Mouse (Mus musculus): ENCODE measurements around the gene Fto. TPM values are rescaled to one million over a fixed set of nuclear protein-coding genes. Genes with fewer than 3 reads are reported as not detected.

Fto gene
- total and polyA plus RNA-seq, 3 experiments = 8.4 to 43.2 (median 15.7) TPM

DNA sequence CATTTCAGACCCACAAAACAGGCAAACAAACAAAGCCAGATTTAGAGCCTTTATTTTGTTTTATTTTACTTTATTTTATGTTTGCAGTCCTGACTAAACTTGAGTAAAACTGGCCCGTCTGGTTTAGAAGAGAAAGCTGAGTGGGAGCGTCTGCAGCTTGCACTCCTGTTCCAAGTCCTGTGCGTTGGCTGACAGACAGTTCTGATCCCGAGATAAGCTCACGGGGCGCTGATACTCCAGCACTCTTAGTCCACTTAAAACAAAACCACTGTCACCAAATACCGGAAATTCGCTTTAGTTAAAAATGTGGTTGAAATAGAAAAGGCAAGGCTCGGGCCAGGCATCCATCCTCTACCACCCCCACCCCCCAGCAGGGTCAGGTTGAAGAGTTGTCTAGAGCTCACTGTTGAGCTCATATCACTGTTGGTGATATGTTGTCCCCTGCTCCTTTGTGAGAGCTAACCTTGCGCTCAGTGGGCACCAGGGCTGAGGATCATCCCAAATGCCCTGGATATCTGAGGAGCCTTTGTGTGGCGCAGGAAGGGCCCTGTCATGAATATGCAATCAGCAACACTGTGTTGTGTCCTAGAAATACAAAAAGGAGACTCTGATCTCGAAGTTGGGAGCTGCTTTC is 252.7 kb downstream of the Fto start:
- H3K4me2 ChIP-seq (ENCODE audit: insufficient read depth, low read depth, poor library complexity, severe bottlenecking) = no peak overlapping the region
- H3K27me3 ChIP-seq (replicated peaks) = no peaks in the 10 kb centered on the region
- H3K36me3 ChIP-seq (replicated peaks in 1 of 2; ENCODE audit: control insufficient read depth in 1 of 2, insufficient read depth in 1 of 2, low read length in 1 of 2) = peaks cover 0 to 19% of the 10 kb centered on the region in 2 experiments
- no peak overlapping the region for H3K4me3 ChIP-seq (replicated peaks in 1 of 3; ENCODE audit: low read depth in 2 of 3, low read length in 2 of 3, poor library complexity in 1 of 3)
- no peaks in the 10 kb centered on the region for H3K9me3 ChIP-seq (replicated peaks; ENCODE audit: low read length)
- TF ChIP-seq TCF12 (IDR thresholded peaks at IDR 0.05; ENCODE audit: low read depth, low read length) (no peak), ZKSCAN1 (IDR thresholded peaks at IDR 0.05; ENCODE audit: borderline replicate concordance, low read depth, low read length) (no peak), KAT2A (IDR thresholded peaks at IDR 0.05; ENCODE audit: insufficient replicate concordance, low read length) (no peak), MAZ (IDR thresholded peaks at IDR 0.05; ENCODE audit: low read depth, low read length) (no peak)
- dilution Hi-C loops (cut with MboI; ENCODE audit: extremely low pct_ligation_motif_present, extremely low pct_unique_long_range_greater_than_20kb, low sequenced_read_pairs) (no loop called here), in situ Hi-C loops (cut with MboI; ENCODE audit: low pct_ligation_motif_present, low pct_unique_long_range_greater_than_20kb, low sequenced_read_pairs) (no loop called here)
- no peak overlapping the region for H3K9ac ChIP-seq (ENCODE audit: insufficient read depth, low read depth)
- H3K4me1 ChIP-seq (ENCODE audit: control insufficient read depth in 1 of 2, insufficient read depth in 2 of 2) = no peaks in the 10 kb centered on the region
- no peaks in the 10 kb centered on the region for H3K79me2 ChIP-seq (replicated peaks; ENCODE audit: control insufficient read depth, extremely low read depth, insufficient read depth, poor library complexity, severe bottlenecking)
- no peak for DNase-seq (ENCODE audit: extremely low read depth)
- H3K27ac ChIP-seq (ENCODE audit: insufficient read depth, low read depth) = no peak overlapping the region

DNA sequence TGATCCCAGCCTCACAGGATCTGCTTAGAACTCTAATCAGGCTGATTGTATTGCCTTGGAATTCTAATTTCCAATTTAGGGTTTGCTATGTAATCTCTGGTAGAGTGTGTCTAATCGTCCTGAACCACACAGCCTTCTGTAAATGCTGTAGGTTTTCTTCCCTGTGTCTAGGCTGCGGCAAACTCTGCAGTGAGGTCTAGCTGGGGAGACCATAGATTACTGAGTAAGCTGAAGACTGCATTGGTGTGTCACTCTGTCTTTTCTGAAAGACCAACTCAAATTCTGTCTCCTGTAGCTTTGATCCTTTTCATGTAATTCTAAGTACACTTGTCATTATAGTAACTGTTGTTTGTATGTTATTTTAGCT is 253.2 kb downstream of the Fto start:
- in situ Hi-C loops (cut with MboI; ENCODE audit: low pct_ligation_motif_present, low pct_unique_long_range_greater_than_20kb, low sequenced_read_pairs) (no loop called here), dilution Hi-C loops (cut with MboI; ENCODE audit: extremely low pct_ligation_motif_present, extremely low pct_unique_long_range_greater_than_20kb, low sequenced_read_pairs) (no loop called here)
- Histone ChIP-seq H3K36me3 (replicated peaks in 1 of 2; ENCODE audit: control insufficient read depth in 1 of 2, insufficient read depth in 1 of 2, low read length in 1 of 2) (peaks cover 0 to 19% of the 10 kb centered on the region in 2 experiments), H3K9me3 (replicated peaks; ENCODE audit: low read length) (no peaks in the 10 kb centered on the region), H3K4me3 (replicated peaks in 1 of 3; ENCODE audit: low read depth in 2 of 3, low read length in 2 of 3, poor library complexity in 1 of 3) (no peak overlapping the region), H3K27ac (ENCODE audit: insufficient read depth, low read depth) (no peak overlapping the region), H3K4me2 (ENCODE audit: insufficient read depth, low read depth, poor library complexity, severe bottlenecking) (no peak overlapping the region), H3K79me2 (replicated peaks; ENCODE audit: control insufficient read depth, extremely low read depth, insufficient read depth, poor library complexity, severe bottlenecking) (no peaks in the 10 kb centered on the region), H3K27me3 (replicated peaks) (no peaks in the 10 kb centered on the region), H3K9ac (ENCODE audit: insufficient read depth, low read depth) (no peak overlapping the region), H3K4me1 (ENCODE audit: control insufficient read depth in 1 of 2, insufficient read depth in 2 of 2) (no peaks in the 10 kb centered on the region)
- TF ChIP-seq ZC3H11A (IDR thresholded peaks at IDR 0.05; ENCODE audit: low read depth, low read length) (no peak), RAD21 (IDR thresholded peaks at IDR 0.05; ENCODE audit: low read depth, low read length) (no peak), JUND (conservative IDR thresholded peaks at IDR 0.05; ENCODE audit: low read depth, low read length) (no peak), MAZ (IDR thresholded peaks at IDR 0.05; ENCODE audit: low read depth, low read length) (no peak), USF2 (conservative IDR thresholded peaks at IDR 0.05; ENCODE audit: low read depth, low read length) (no peak), KAT2A (IDR thresholded peaks at IDR 0.05; ENCODE audit: insufficient replicate concordance, low read length) (no peak), MYC (IDR thresholded peaks at IDR 0.05; ENCODE audit: low read depth, low read length) (no peak), JUN (IDR thresholded peaks at IDR 0.05; ENCODE audit: insufficient read depth, low read depth, low read length) (no peak), E2F4 (IDR thresholded peaks at IDR 0.05; ENCODE audit: insufficient replicate concordance, low read depth, low read length) (no peak)
- no peak for DNase-seq (ENCODE audit: extremely low read depth)

DNA sequence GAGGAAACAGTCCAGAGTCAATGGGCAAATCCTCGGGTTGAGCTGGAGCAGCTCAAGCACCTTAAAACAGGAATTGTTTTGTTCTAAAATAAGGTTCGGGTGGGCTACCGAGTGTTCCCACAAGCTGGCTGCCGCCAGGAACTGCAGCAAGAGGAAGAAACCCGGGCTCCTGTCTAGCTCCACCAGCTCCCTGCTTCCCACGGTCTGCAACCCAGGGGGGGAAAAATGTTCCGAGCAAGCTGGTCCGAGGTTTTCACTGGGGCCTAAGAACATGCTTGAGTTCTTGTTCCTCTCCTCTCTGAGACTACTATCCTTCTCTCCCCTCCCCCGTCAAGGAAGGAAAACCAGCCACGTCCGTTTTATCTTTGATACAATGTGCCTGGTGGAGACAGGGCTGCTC is 256.5 kb downstream of the Fto start:
- TF ChIP-seq ETS1 (conservative IDR thresholded peaks at IDR 0.05; ENCODE audit: low read depth, low read length) (no peak), SIN3A (IDR thresholded peaks at IDR 0.05; ENCODE audit: low read length) (no peak), KAT2A (IDR thresholded peaks at IDR 0.05; ENCODE audit: insufficient replicate concordance, low read length) (no peak), PAX5 (IDR thresholded peaks at IDR 0.05; ENCODE audit: low read length) (no peak), ZC3H11A (IDR thresholded peaks at IDR 0.05; ENCODE audit: low read depth, low read length) (no peak), GABPA (IDR thresholded peaks at IDR 0.05; ENCODE audit: insufficient replicate concordance, low read depth, low read length) (no peak), MAFK (IDR thresholded peaks at IDR 0.05; ENCODE audit: insufficient replicate concordance, low read length) (no peak), POLR2A (IDR thresholded peaks at IDR 0.05; ENCODE audit: low read depth, low read length) (no peak), MAX (IDR thresholded peaks at IDR 0.05; ENCODE audit: low read length) (no peak), RAD21 (IDR thresholded peaks at IDR 0.05; ENCODE audit: low read depth, low read length) (no peak), RCOR1 (conservative IDR thresholded peaks at IDR 0.05; ENCODE audit: low read depth, low read length) (no peak), ZMIZ1 (IDR thresholded peaks at IDR 0.05; ENCODE audit: low read depth, low read length) (no peak), CHD2 (IDR thresholded peaks at IDR 0.05; ENCODE audit: low read length) (no peak)
- dilution Hi-C loops (cut with MboI; ENCODE audit: extremely low pct_ligation_motif_present, extremely low pct_unique_long_range_greater_than_20kb, low sequenced_read_pairs) = no loop called here
- Histone ChIP-seq H3K4me1 (ENCODE audit: control insufficient read depth in 1 of 2, insufficient read depth in 2 of 2) (no peaks in the 10 kb centered on the region), H3K27ac (ENCODE audit: insufficient read depth, low read depth) (no peak overlapping the region), H3K4me2 (ENCODE audit: insufficient read depth, low read depth, poor library complexity, severe bottlenecking) (no peak overlapping the region), H3K4me3 (replicated peaks in 1 of 3; ENCODE audit: low read depth in 2 of 3, low read length in 2 of 3, poor library complexity in 1 of 3) (no peak overlapping the region), H3K27me3 (replicated peaks) (no peaks in the 10 kb centered on the region), H3K9me3 (replicated peaks; ENCODE audit: low read length) (no peaks in the 10 kb centered on the region), H3K9ac (ENCODE audit: insufficient read depth, low read depth) (no peak overlapping the region), H3K79me2 (replicated peaks; ENCODE audit: control insufficient read depth, extremely low read depth, insufficient read depth, poor library complexity, severe bottlenecking) (no peaks in the 10 kb centered on the region), H3K36me3 (replicated peaks in 1 of 2; ENCODE audit: control insufficient read depth in 1 of 2, insufficient read depth in 1 of 2, low read length in 1 of 2) (peaks cover 0 to 19% of the 10 kb centered on the region in 2 experiments)
- no peak for DNase-seq (ENCODE audit: extremely low read depth)
- in situ Hi-C loops (cut with MboI; ENCODE audit: low pct_ligation_motif_present, low pct_unique_long_range_greater_than_20kb, low sequenced_read_pairs) = no loop called here

Data from CH12.LX (cell line).